Comparison of ENCODE assay signal across 20 mouse cellular contexts in the genomic region with DNA sequence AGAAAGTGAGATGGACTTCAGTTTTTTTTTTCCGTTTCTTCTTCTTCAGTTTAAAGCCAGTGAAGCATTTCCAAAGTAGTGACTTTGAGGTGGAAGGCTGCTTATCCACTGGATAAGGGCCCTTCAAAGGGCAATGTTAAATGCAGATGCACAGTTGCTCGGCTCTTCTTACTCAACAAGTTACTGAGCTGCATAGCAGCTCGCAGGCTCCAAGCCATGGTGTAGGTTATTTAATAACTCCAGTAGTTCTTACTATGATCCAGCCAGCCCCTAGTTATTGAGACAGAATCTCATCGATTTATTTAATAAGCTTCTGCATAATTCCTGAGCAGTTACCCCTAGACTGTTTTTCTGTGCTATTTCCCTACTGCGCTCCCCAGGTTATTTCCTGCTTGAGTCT.
"Had no signal": no experiment of that assay in that cellular context is flagged by ENCODE, and none has a peak within 500 bp of the region (broad histone marks: within the 10 kb centered on the region; RNA-seq: fewer than 3 reads in every experiment).

No protein-coding gene starts in this region.

- H3K9ac ChIP-seq: limb, embryonic 13.5 days; liver, embryonic 13.5 days; lung, embryonic 15.5 days; midbrain, embryonic 13.5 days; neural tube, embryonic 13.5 days; stomach, embryonic 15.5 days had no signal

- H3K4me3 ChIP-seq: layer of hippocampus, adult 2 months; limb, embryonic 10.5 days; limb, embryonic 13.5 days; liver, embryonic 13.5 days; lung, embryonic 15.5 days; megakaryocyte, embryonic 14.5 days; midbrain, embryonic 10.5 days; midbrain, embryonic 13.5 days; myocyte; neural tube, embryonic 13.5 days; stomach, embryonic 15.5 days had no signal

- H3K27me3 ChIP-seq: limb, embryonic 13.5 days; liver, embryonic 13.5 days; lung, embryonic 15.5 days; megakaryocyte, embryonic 14.5 days; midbrain, embryonic 13.5 days; neural tube, embryonic 13.5 days; stomach, embryonic 15.5 days had no signal

- H3K4me2 ChIP-seq: limb, embryonic 13.5 days; liver, embryonic 13.5 days; lung, embryonic 15.5 days; midbrain, embryonic 13.5 days; neural tube, embryonic 13.5 days; stomach, embryonic 15.5 days had no signal

- H3K4me1 ChIP-seq: limb, embryonic 10.5 days; limb, embryonic 13.5 days; liver, embryonic 13.5 days; lung, embryonic 15.5 days; megakaryocyte, embryonic 14.5 days; midbrain, embryonic 10.5 days; midbrain, embryonic 13.5 days; neural tube, embryonic 13.5 days; stomach, embryonic 15.5 days had no signal

- H3K27ac ChIP-seq: kidney, postnatal 0 days; layer of hippocampus, adult 2 months; limb, embryonic 10.5 days; limb, embryonic 13.5 days; liver, embryonic 13.5 days; lung, embryonic 15.5 days; midbrain, embryonic 10.5 days; midbrain, embryonic 13.5 days; neural tube, embryonic 13.5 days; stomach, embryonic 15.5 days had no signal

- ATAC-seq: midbrain, embryonic 13.5 days; midbrain, embryonic 16.5 days had no signal

- DNase-seq: layer of hippocampus, adult 9-11 months; liver, embryonic 13.5 days; lung, adult 18-20 months; lung, postnatal 10 days; retina, postnatal 1 day; right cerebral cortex, postnatal 25 days; spleen, adult 18-20 months; thymus, postnatal 25 days had no signal

- H3K9me3 ChIP-seq: limb, embryonic 10.5 days; limb, embryonic 13.5 days; liver, embryonic 13.5 days; lung, embryonic 15.5 days; megakaryocyte, embryonic 14.5 days; midbrain, embryonic 10.5 days; midbrain, embryonic 13.5 days; neural tube, embryonic 13.5 days; stomach, embryonic 15.5 days had no signal
